Mouse (Mus musculus) olfactory bulb, adult 2 months (tissue): ENCODE measurements around the gene Hacl1. TPM values are rescaled to one million over a fixed set of nuclear protein-coding genes. Genes with fewer than 3 reads are reported as not detected.

Source experiments
- H3K27ac ChIP-seq: fragments of 200-500 bp; 2 replicates; pipeline ENCODE4 v1.5.1; 2012; ENCODE audit warnings: low read depth, low read length; ENCODE audit not compliant: insufficient read depth
- H3K4me1 ChIP-seq: fragments of 200-500 bp; 2 replicates; pipeline ENCODE4 v1.6.1; 2012; ENCODE audit warnings: low read length; ENCODE audit not compliant: control insufficient read depth, insufficient read depth
- H3K4me3 ChIP-seq: fragments of 200-500 bp; 2 replicates; pipeline ENCODE4 v1.5.1; 2012; ENCODE audit warnings: mild to moderate bottlenecking, low read depth, low read length, moderate library complexity; ENCODE audit not compliant: insufficient read depth
- CTCF ChIP-seq: fragments of 200-500 bp; IDR thresholded peaks from 2 replicates; pipeline ENCODE4 v1.5.1; 2012; ENCODE audit warnings: low read depth, mild to moderate bottlenecking, low read length, moderate library complexity; ENCODE audit not compliant: insufficient read depth
- POLR2A ChIP-seq: fragments of 200-500 bp; IDR thresholded peaks from 2 replicates; pipeline ENCODE4 v1.6.1; 2012; ENCODE audit warnings: mild to moderate bottlenecking, low read depth, low read length, moderate library complexity; ENCODE audit not compliant: insufficient read depth
- WGBS: fragments of 180-500 bp; shearing (Covaris S2); methylation state at CpG from one replicate; pipeline ENCODE4 v1.1.7; 2018; 5-methylcytosine and 5-hydroxymethylcytosine counted together
- polyA plus RNA-seq: library from polyadenylated mRNA; stranded (reverse); fragments of >200 nt; gene quantifications from 2 replicates; pipeline ENCODE4 v1.2.4, GENCODE M21; 2012; ENCODE audit warnings: low replicate concordance; ENCODE audit not compliant: missing spikeins, insufficient read depth, insufficient read length

The Hacl1 gene
- polyA plus RNA-seq, 1 experiment: not detected

DNA sequence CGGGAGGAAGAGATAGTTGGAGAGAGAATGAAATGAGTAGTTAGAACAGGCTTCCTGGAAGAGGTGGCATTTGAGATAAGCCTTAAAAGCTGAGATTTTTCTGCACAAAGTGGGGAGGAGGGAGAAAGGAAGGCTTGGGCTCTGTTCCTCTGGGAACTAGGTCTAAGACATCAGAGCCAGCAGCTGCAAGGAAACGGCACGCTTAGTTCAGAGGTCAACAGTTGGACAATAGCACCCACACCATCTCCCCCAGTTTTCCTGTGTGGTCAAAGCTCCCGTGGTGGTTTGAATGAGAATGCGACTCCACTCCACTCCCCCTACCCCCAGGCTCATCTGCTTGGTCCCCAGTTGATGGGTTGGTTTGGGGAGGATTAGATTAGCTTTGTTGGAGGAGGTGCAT, 81.9 kb downstream of the Hacl1 start:
- WGBS: 60% methylated on average over 5 of the region's 5 CpGs
- H3K27ac ChIP-seq: no peak overlapping the region
- peaks cover 14% of the 10 kb centered on the region for H3K4me1 ChIP-seq
- H3K4me3 ChIP-seq: no peak overlapping the region
- TF ChIP-seq CTCF (no peak), POLR2A (no peak)

DNA sequence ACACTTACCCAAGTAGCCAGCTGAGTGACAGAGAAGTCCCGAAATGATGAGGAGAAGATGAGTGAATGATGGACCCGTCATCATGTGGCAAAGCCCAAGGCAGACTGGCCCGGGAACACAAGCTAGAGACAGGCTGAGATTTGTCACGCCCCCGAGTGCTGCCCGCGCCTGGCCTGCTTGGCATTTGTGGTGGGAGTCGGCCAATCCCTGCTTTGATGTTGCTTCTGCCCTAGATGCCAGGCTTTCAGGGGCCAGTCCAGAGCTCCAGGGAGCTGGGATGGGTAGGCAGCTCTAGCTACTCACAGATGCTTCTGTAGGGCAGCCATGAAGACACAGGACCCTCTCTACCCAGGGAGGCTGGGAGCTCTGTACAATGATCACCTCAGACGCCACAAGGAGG, 83.3 kb downstream of the Hacl1 start:
- Histone ChIP-seq H3K27ac (no peak overlapping the region), H3K4me1 (peaks cover 14% of the 10 kb centered on the region), H3K4me3 (no peak overlapping the region)
- no peak for TF ChIP-seq CTCF
- no peak for TF ChIP-seq POLR2A
- WGBS: 81% methylated on average over 9 of the region's 9 CpGs

DNA sequence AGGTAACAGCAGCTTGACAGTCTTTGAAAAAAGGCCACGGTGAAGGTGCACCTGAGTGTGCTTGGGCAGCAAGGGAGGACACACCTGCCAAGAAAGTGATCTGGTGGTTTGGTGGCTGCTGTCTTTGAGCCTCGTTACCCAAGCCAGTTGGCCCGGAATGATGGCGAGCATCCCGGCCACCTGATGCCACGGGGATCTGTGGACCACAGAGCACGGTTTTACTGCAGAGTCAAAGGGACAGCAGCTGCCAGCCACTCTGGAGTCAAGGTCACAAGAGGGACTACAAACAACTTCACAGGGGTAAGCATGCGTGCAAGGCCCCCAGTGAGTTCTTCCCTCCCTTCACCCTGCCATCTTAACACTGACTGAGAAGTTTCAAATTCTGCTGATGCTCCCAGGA, 83.8 kb downstream of the Hacl1 start:
- TF ChIP-seq POLR2A: no peak
- TF ChIP-seq CTCF: no peak
- Histone ChIP-seq H3K27ac (no peak overlapping the region), H3K4me1 (peaks cover 14% of the 10 kb centered on the region), H3K4me3 (no peak overlapping the region)
- 91% methylated on average over 8 of the region's 8 CpGs for WGBS

DNA sequence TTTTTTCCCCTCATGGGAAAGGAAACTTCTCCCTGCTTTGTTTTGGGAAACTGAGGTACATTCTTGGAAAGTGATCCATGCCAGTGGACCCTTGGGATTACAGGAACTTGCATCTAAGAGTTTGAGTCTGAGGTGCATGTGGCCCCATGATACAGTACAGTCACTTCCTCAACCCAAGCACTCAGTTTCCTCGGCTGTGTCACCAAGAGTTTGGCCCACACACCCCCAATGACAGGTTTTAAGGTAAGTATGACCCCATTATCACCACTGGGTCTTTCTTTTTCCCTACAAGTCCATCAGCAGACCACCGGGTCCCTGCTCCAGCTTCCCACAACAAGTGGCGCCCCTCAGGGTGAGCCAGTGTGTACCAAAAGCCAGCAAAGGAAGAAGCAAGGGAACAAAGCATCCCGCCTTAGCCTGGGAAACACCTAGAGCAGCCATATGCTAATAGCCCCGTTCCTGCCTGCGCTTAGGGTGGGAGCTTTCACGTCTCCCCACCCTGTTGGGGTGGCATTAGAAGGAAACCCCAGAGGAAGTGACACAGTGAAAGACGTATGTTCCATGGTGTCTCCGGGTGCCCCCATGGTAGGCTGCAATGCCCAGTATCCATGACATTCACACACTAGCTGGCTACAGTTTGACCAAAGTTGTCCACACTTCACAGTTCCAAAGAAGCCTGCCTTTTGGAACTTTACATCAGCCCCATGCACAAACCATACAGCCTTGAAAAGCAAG, 84.4 kb downstream of the Hacl1 start:
- 87% methylated on average over 9 of the region's 9 CpGs for WGBS
- Histone ChIP-seq H3K4me1 (peaks cover 14% of the 10 kb centered on the region), H3K4me3 (no peak overlapping the region), H3K27ac (no peak overlapping the region)
- TF ChIP-seq POLR2A: no peak
- TF ChIP-seq CTCF: no peak

DNA sequence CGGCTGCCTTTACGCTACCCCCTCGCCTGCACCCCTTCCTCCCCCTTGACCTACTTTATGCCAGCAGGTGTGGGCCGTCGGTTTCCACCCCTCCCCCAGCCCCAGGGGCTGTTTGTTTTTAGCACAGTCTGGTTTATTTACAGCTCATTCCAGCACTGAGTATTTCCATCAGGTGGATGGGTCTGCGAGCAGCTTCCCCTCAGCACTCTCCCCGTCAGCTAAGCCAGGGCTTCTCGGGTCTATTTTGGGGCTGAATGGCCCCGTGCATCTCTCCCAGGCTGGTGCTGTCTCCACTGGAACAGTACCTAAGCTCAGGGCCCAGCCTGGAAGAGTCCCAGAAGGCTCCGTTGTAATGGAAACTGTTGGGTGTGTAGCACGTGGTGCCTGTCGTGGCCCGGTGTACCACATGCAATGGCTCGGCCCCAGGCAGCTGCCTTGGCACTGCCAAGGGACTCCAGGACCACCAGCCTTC, 85.1 kb downstream of the Hacl1 start:
- WGBS: 41% methylated on average over 14 of the region's 14 CpGs
- Histone ChIP-seq H3K27ac (no peak overlapping the region), H3K4me1 (peaks cover 14% of the 10 kb centered on the region), H3K4me3 (no peak overlapping the region)
- TF ChIP-seq CTCF: no peak
- no peak for TF ChIP-seq POLR2A

DNA sequence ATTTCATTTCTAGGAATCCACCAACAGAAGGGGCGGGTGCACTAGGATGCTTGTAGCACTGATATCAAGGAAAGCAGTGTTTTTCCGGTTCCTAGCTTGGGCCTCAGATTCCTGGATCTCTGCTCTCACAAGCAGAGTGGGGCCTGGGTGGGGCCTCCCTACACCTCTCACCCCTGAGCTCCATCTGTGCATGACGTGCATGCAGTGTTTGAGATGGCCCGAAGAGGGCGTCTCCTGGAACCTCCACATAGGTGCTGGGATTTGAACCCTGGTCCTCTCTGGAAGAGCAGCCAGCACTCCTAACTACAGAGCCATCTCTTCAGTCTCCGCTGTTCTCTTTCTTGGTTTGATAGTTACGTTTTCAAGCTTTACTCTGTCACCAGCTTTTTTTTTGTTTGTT, 86.1 kb downstream of the Hacl1 start:
- 95% methylated on average over 7 of the region's 7 CpGs for WGBS
- Histone ChIP-seq H3K27ac (no peak overlapping the region), H3K4me1 (peaks cover 14% of the 10 kb centered on the region), H3K4me3 (no peak overlapping the region)
- TF ChIP-seq CTCF (no peak), POLR2A (no peak)

Other genes starting within 250 kb of the Hacl1 start
- gene Sh3bp5, start 205.2 kb downstream of the Hacl1 start, polyA plus RNA-seq: not detected in 2 replicates
- gene Eaf1, start 146.9 kb downstream of the Hacl1 start, polyA plus RNA-seq: not detected in 2 replicates
- gene Mettl6, start 146.2 kb downstream of the Hacl1 start, polyA plus RNA-seq: not detected in 2 replicates
- gene Colq, start 49.9 kb downstream of the Hacl1 start, polyA plus RNA-seq: not detected in 2 replicates
- not detected in 2 replicates for gene Gm49387, start 408 bp downstream of the Hacl1 start, polyA plus RNA-seq
- not detected in 2 replicates for gene Btd, start 258 bp downstream of the Hacl1 start, polyA plus RNA-seq
- not detected in 2 replicates for gene Ankrd28, start 189.4 kb upstream of the Hacl1 start, polyA plus RNA-seq